Mouse (Mus musculus): ENCODE data around the gene Itpa. TPM values are rescaled to one million over a fixed set of nuclear protein-coding genes. Genes with fewer than 3 reads are reported as not detected.
"Not testable (repeated sequence)": the region's sequence is repeated elsewhere in the genome, so short reads cannot be mapped to it uniquely, and the experiment has no call there.

Gene Itpa
- polyA plus RNA-seq, 1 experiment from 2014 or later = 44.8 TPM

DNA sequence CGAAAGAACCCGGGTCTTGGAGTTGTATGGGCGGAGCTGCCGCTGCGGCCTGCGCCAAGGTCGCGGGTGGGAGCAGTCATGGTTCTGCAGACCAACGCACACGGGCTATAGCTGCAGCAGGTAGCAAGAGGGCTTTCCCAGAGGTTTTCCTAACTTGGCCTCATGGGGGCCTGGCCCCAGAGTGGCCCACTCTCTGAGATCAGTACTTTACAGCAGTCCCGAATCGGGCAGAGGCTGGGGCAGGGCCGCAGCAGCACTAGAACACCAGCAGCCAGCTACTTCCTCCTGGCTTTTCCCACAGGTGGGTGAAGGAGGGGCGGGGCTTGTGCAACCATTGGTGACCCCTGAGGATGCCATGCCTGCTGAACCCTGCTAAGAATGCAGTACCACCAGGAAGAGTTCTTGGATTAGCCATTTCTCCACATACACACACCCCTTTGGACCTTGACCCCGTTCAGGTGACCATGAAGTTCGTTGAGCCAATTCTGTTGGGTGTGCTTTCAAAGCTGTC is 29.3 kb upstream of the Itpa start:
- no peak overlapping the region for H3K9ac ChIP-seq

DNA sequence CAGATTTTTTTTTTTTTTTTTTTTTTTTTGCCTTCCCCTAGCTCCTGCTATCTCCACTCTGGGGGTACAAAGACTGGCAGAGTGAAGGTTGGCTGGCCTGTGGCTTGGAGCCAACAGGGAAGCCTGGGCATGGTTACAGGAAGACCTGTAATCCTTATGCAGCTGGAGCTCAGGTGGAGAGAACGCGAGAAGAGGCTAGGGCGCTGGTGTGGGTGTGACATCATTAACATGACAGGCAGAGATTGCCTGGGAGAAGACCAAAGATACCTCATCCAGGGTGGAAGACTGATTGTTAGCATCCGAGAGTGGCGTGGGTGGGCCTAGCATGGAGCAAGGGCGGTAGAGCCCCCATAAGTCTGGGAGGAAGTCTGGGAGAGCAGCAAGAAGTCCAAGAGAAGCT is 28.1 kb upstream of the Itpa start:
- Histone ChIP-seq H3K4me3 (replicated peaks) (no peak overlapping the region), H3K4me1 (replicated peaks) (peaks cover 46% of the 10 kb centered on the region), H3K36me3 (replicated peaks) (0 out of 2 replicates have a peak, but pooled peaks cover 4% of the 10 kb centered on the region), H3K9me3 (replicated peaks) (no peaks in the 10 kb centered on the region), H3K27ac (replicated peaks) (no peak overlapping the region), H3K4me2 (no peak overlapping the region), H3K27me3 (peaks cover 80% of the 10 kb centered on the region), H3K9ac (no peak overlapping the region)
- 65% methylated on average over 6 of the region's 6 CpGs for WGBS (ENCODE audit: insufficient replicate concordance)
- ATAC-seq (ENCODE audit: insufficient read depth) = no peak

More for the DNA sequence above, 29.3 kb upstream of the Itpa start:
- Histone ChIP-seq H3K36me3 (replicated peaks) (0 out of 2 replicates have a peak, but pooled peaks cover 4% of the 10 kb centered on the region), H3K4me1 (replicated peaks) (peaks cover 42% of the 10 kb centered on the region), H3K4me2 (peak overlapping the region; percentile 38), H3K27ac (replicated peaks) (0 out of 2 replicates have a peak overlapping the region, but pooled peaks have one; percentile 38), H3K4me3 (replicated peaks) (no peak overlapping the region), H3K9me3 (replicated peaks) (no peaks in the 10 kb centered on the region), H3K27me3 (peaks cover 91% of the 10 kb centered on the region)
- WGBS (ENCODE audit: insufficient replicate concordance) = 43% methylated on average over 16 of the region's 16 CpGs
- ATAC-seq (ENCODE audit: insufficient read depth) = no peak

DNA sequence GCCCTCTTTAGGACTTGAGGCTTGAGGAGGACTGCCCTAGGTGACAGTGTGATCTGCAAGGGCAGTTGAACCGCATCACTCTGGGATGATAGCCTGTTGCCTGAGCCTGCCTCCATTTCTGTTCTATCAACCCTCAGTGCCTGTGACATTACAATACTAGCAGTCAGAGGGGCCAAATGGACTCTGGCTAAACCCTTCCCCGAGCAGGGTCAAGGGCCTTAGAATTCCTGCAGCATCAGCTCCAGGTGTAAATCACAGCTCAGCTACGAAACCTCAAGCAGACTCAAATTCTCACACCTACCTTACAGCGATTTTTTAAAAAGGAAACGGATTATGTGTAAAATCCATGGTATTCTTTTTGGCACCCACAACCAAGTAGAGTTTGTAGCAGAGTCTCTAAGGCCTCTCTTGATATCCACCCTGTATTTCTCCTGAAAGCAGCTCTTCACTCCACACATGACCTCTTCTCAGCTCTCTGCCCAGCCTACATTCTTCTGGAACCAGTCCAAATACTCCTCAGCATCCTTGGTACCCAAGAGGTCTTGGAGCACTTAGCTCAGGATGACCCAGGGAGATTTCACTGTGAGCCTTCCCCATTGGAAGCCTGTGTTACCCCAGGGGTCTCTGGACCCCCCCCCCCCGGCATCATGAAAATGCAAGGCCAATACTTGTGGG is 25.9 kb upstream of the Itpa start:
- H3K4me3 ChIP-seq (replicated peaks) = peak overlapping the region; percentile 68
- peaks cover 25% of the 10 kb centered on the region for H3K4me1 ChIP-seq (replicated peaks)
- ATAC-seq (ENCODE audit: insufficient read depth) = no peak
- H3K27me3 ChIP-seq = peaks cover 57% of the 10 kb centered on the region
- no peak overlapping the region for H3K9ac ChIP-seq
- no peaks in the 10 kb centered on the region for H3K9me3 ChIP-seq (replicated peaks)
- H3K4me2 ChIP-seq = peak overlapping the region; percentile 99
- H3K27ac ChIP-seq (replicated peaks) = no peak overlapping the region
- H3K36me3 ChIP-seq (replicated peaks) = no peaks in the 10 kb centered on the region
- 50% methylated on average over 6 of the region's 6 CpGs for WGBS (ENCODE audit: insufficient replicate concordance)

DNA sequence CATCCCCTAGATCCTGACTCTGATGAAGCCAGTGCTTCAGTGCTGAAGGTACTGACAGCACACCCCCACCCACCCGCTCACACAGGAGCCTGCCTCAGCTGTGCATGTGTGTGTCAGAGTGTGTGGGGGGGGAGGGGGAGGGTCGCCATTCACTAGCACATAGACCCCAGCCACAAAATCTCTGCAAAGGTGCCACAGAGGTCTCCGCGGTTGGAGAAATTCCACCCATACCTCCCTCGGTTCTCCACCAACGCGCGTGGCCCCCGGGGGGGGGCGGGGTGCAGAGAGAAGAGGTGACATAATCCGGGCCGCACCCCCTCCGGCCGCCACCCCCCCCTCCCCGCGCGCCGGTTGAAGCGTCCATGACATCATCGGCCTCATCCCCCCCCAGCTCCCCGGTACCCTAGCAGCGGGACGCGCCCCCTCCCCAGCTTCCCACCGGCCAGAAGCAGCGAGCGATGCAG is 25.2 kb upstream of the Itpa start:
- peak overlapping the region; percentile 99 for H3K4me2 ChIP-seq
- WGBS (ENCODE audit: insufficient replicate concordance) = under 1% methylated on average over 23 of the region's 27 CpGs
- H3K27me3 ChIP-seq = peaks cover 50% of the 10 kb centered on the region
- peaks cover 25% of the 10 kb centered on the region for H3K4me1 ChIP-seq (replicated peaks)
- H3K36me3 ChIP-seq (replicated peaks) = no peaks in the 10 kb centered on the region
- H3K9ac ChIP-seq = peak overlapping the region; percentile 69
- H3K4me3 ChIP-seq (replicated peaks) = peak overlapping the region; percentile 68
- no peaks in the 10 kb centered on the region for H3K9me3 ChIP-seq (replicated peaks)
- peak overlapping the region; percentile 55 for H3K27ac ChIP-seq (replicated peaks)
- ATAC-seq (ENCODE audit: insufficient read depth) = peak; percentile 17; the same call in 1 of the 2 replicates

DNA sequence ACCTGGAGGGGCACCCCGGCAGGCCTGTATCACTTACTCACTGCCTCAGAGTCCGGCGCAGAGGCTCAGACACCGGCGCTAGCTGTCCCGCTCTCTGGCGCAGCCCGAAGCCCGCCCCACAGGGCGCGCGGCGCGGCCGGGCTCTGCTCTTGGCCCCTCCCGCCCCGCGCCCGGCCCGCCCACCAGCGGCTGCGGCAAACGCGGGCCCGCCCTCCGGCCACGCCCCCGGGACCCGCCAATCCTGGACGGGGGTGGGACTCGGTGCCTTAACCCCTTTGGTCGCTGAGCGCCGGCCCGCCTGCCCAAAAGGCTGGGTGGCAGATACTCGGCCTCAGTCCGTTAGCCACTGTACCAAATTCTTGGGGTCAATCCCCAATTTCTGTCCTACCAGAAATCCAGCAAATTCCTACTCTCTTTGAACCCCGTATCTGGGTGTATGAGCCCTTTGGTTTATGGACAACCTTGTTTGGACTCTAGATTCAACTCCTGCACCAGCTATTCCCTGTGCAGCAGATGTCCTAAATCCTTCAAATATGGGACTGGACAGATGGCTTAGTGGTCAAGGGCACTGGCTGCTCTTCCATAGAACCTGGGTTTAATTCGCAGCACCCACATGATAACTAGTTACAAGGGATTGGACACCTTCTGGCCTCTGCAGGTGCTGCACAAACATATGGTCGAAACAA is 24.6 kb upstream of the Itpa start, which contains the start of gene Lzts3:
Lzts3 (minus strand) TSS at position 120 of the 686 bp plus-strand sequence.
- Histone ChIP-seq H3K27me3 (peaks cover 44% of the 10 kb centered on the region), H3K4me1 (replicated peaks) (peaks cover 20% of the 10 kb centered on the region), H3K4me3 (replicated peaks) (peak within 1 kb of the TSS; percentile 68), H3K4me2 (peak within 1 kb of the TSS; percentile 99), H3K9ac (peak within 1 kb of the TSS; percentile 69), H3K9me3 (replicated peaks) (no peaks in the 10 kb centered on the region), H3K36me3 (replicated peaks) (no peaks in the 10 kb centered on the region), H3K27ac (replicated peaks) (peak within 1 kb of the TSS; percentile 55)
- WGBS (ENCODE audit: insufficient replicate concordance) = 3% methylated on average over 40 of the region's 40 CpGs
- peak; percentile 98 for ATAC-seq (ENCODE audit: insufficient read depth)

DNA sequence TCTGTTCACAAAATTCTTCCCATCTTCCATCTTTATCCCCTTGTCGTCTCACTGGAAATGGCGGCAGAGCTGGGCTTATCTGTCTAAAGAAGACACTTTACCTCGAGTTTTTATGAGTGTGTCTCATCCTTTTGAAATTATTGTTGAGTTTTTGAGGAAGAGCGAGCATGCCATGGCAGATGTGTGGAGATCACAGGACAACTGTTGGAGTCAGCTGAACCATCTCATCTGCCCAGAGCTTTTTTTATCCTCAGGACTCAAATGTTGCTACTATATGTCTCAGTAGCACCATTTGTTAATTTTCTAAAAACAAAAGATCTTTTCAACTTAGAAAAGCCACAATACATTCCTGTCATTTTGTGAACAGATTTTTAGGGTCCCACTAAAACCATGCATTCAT is 22.2 kb upstream of the Itpa start:
- 0 out of 2 replicates have a peak, but pooled peaks cover under 1% of the 10 kb centered on the region for H3K36me3 ChIP-seq (replicated peaks)
- H3K27ac ChIP-seq (replicated peaks) = no peak overlapping the region
- H3K27me3 ChIP-seq = peaks cover 22% of the 10 kb centered on the region
- WGBS (ENCODE audit: insufficient replicate concordance) = 66% methylated on average over 4 of the region's 4 CpGs
- H3K4me1 ChIP-seq (replicated peaks) = peaks cover 17% of the 10 kb centered on the region
- H3K4me2 ChIP-seq = no peak overlapping the region
- H3K9me3 ChIP-seq (replicated peaks) = no peaks in the 10 kb centered on the region
- no peak overlapping the region for H3K9ac ChIP-seq
- no peak overlapping the region for H3K4me3 ChIP-seq (replicated peaks)
- ATAC-seq (ENCODE audit: insufficient read depth) = no peak

DNA sequence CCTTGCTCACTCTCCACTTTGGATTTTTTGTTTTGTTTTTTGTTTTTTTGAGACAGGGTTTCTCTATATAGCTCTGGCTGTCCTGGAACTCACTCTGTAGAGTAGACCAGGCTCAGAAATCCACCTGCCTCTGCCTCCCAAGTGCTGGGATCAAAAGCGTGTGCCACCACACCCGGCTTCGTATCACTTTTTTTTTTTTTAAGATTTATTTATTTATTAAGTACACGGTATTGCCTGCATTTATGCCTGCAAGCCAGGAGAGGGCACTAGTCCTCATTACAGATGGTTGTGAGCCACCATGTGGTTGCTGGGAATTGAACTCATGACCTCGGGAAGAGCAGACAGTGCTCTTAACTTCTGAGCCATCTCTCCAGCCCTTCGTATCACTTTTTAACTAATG is 18.4 kb upstream of the Itpa start:
- not testable (repeated sequence) for H3K4me2 ChIP-seq; H3K27me3 ChIP-seq; H3K27ac ChIP-seq (replicated peaks); H3K4me1 ChIP-seq (replicated peaks); H3K9ac ChIP-seq; H3K9me3 ChIP-seq (replicated peaks); ATAC-seq (ENCODE audit: insufficient read depth); H3K4me3 ChIP-seq (replicated peaks)
- peaks cover 23% of the 10 kb centered on the region for H3K36me3 ChIP-seq (replicated peaks)
- 72% methylated on average over 6 of the region's 6 CpGs for WGBS (ENCODE audit: insufficient replicate concordance)

DNA sequence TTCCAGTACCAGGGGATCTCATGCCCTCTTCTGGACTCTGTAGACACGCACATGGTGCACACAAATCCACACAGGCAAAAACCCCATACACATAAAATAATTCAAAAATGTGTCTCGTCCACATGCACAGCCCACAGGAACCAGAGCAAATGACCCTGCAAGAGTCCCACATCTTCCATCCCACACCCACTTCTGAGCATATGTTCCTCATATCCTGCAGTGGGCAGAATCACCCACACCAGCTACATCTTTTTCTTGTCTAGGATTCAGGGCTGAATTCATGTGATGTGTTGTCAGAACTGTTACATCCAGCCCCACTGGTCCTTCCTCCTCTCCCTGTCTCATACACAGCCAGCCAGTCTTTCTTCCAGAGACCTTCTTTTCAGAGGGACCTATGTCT is 14.1 kb upstream of the Itpa start:
- peak overlapping the region; percentile 89 for H3K27ac ChIP-seq (replicated peaks)
- no peak for ATAC-seq (ENCODE audit: insufficient read depth)
- peaks cover 42% of the 10 kb centered on the region for H3K4me1 ChIP-seq (replicated peaks)
- no peak overlapping the region for H3K4me3 ChIP-seq (replicated peaks)
- no peak overlapping the region for H3K9ac ChIP-seq
- no peak overlapping the region for H3K4me2 ChIP-seq
- H3K36me3 ChIP-seq (replicated peaks) = peaks cover 64% of the 10 kb centered on the region
- WGBS (ENCODE audit: insufficient replicate concordance) = 83% methylated on average over 2 of the region's 2 CpGs
- H3K27me3 ChIP-seq = no peaks in the 10 kb centered on the region
- H3K9me3 ChIP-seq (replicated peaks) = no peaks in the 10 kb centered on the region

DNA sequence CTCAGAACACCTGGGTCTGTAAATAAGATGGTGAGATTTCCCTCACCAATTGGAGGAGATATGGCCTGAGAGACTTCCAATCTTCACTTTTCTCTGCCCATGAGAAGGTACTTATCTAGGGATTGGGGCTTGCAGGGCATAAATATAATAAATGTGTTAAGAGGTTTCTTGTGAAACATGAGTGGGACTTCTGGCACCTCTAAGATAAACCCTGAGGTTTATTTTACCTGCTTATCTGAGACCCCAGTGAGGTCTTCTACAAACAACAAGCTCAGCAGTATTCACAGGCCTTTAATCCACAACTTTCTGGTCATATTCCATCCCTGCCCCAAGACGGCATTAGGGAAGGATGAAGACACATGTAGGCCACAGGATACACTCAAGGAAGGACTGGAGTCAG is 13.7 kb upstream of the Itpa start:
- H3K4me2 ChIP-seq = no peak overlapping the region
- no peaks in the 10 kb centered on the region for H3K27me3 ChIP-seq
- H3K4me3 ChIP-seq (replicated peaks) = no peak overlapping the region
- WGBS (ENCODE audit: insufficient replicate concordance) = 43% methylated on average over 1 of the region's 1 CpGs
- peaks cover 68% of the 10 kb centered on the region for H3K36me3 ChIP-seq (replicated peaks)
- H3K9me3 ChIP-seq (replicated peaks) = no peaks in the 10 kb centered on the region
- H3K9ac ChIP-seq = no peak overlapping the region; the same call in 1 of the 2 replicates
- H3K4me1 ChIP-seq (replicated peaks) = peaks cover 42% of the 10 kb centered on the region
- H3K27ac ChIP-seq (replicated peaks) = peak overlapping the region; percentile 89
- peak; percentile 20; the same call in 1 of the 2 replicates for ATAC-seq (ENCODE audit: insufficient read depth)

DNA sequence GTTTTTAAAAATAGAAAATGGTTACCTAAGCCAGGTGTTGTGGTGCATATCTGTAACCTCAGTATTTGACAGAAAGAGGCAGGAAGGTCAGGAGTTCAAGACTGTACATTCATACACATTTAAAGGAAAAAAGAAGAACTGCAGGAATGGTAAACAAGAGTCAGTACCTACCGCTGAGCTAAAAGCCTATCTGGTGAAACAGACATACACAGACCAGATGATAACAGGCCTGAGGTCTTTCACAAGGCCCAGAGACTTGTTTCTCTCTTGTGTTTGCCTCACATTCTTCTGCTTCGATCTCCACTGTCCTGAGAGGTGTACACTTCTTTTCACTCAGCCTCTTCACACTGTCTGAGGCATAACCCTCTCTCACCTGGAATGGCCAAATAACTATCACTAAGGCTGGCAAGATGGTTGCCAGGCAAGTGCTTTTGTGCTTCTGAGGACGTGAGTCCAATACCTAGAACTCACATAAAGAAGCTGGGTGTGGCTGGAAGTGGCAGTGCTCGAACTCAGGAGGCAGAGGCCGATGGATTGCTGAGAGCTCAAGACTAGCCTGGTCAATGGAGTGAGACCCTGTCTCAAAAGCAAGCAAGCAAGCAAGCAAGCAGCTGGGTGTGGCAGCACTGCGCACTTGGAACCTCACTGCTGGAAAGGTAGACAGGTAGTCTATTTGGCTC is 11.6 kb upstream of the Itpa start:
- H3K27me3 ChIP-seq = no peaks in the 10 kb centered on the region
- peaks cover 42% of the 10 kb centered on the region for H3K4me1 ChIP-seq (replicated peaks)
- H3K36me3 ChIP-seq (replicated peaks) = peaks cover 81% of the 10 kb centered on the region
- H3K4me2 ChIP-seq = peak overlapping the region; percentile 59
- ATAC-seq (ENCODE audit: insufficient read depth) = peak; percentile 92
- H3K9ac ChIP-seq = peak overlapping the region; percentile 31; the same call in 1 of the 2 replicates
- H3K4me3 ChIP-seq (replicated peaks) = peak overlapping the region; percentile 11; the same call in 1 of the 2 replicates
- H3K9me3 ChIP-seq (replicated peaks) = no peaks in the 10 kb centered on the region
- peak overlapping the region; percentile 89 for H3K27ac ChIP-seq (replicated peaks)
- 40% methylated on average over 6 of the region's 6 CpGs for WGBS (ENCODE audit: insufficient replicate concordance)

All from liver, embryonic 15.5 days (tissue).